Mouse (Mus musculus): ENCODE measurements at regions not wholly inside any gene's neighbourhood (a gene's known extent, or its start where the extent isn't known, plus 50 kb on each side); places are given as distances from the start of the nearest gene placed in this dataset.

GRCm38 (mm10) chr13:16739563-16739962, 727.9 kb downstream of the Inhba start:
- H3K4me1 ChIP-seq (replicated peaks; ENCODE audit: control insufficient read depth, insufficient read depth, low read length): no peaks in the 10 kb centered on the region
- H3K9ac ChIP-seq: no peak overlapping the region
- no peak overlapping the region for H3K4me3 ChIP-seq (replicated peaks; ENCODE audit: low read length)
- no peaks in the 10 kb centered on the region for H3K9me3 ChIP-seq (ENCODE audit: control insufficient read depth, low read length)
- 83% methylated on average over 3 of the region's 3 CpGs for WGBS
- no peaks in the 10 kb centered on the region for H3K36me3 ChIP-seq (replicated peaks; ENCODE audit: control insufficient read depth, insufficient read depth)
- H3K4me2 ChIP-seq (replicated peaks): no peak overlapping the region
- H3K27ac ChIP-seq: no peak overlapping the region
- ATAC-seq (ENCODE audit: low FRiP score) (no peak), DNase-seq (ENCODE audit: low spot score) (no peak)
- no peaks in the 10 kb centered on the region for H3K27me3 ChIP-seq (ENCODE audit: control insufficient read depth, insufficient read depth, low read length)

- H3K36me3 ChIP-seq (replicated peaks; ENCODE audit: control insufficient read depth, insufficient read depth): no peaks in the 10 kb centered on the region
- DNase-seq (ENCODE audit: low spot score) (no peak), ATAC-seq (ENCODE audit: low FRiP score) (no peak)
- H3K4me1 ChIP-seq (replicated peaks; ENCODE audit: control insufficient read depth, insufficient read depth, low read length): no peaks in the 10 kb centered on the region
- no peak overlapping the region for H3K4me3 ChIP-seq (replicated peaks; ENCODE audit: low read length)
- H3K9me3 ChIP-seq (ENCODE audit: control insufficient read depth, low read length): no peaks in the 10 kb centered on the region
- no peaks in the 10 kb centered on the region for H3K27me3 ChIP-seq (ENCODE audit: control insufficient read depth, insufficient read depth, low read length)
- no peak overlapping the region for H3K27ac ChIP-seq
- 86% methylated on average over 1 of the region's 1 CpGs for WGBS
- no peak overlapping the region for H3K4me2 ChIP-seq (replicated peaks)
- no peak overlapping the region for H3K9ac ChIP-seq
Observed at GRCm38 (mm10) chr13:16744237-16744636, 732.6 kb downstream of the Inhba start.

DNA sequence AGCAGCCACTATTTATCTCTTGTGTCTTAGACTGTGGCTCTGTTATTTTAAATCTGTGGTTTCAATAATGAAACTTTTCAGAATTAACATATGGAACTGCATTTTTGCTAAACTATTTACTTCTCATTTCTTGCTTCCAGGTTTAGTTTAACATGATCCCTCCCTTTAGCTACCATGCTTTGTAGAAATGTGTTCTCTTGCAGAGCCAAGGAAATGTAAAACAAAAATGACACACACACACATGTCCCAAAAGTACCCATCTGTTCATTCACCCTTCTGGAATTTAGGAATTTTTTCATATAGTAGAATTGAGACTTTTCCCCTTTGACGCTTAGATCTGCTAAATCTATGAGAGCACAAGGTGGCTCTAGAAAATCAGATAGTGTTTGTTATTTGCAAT, 734.0 kb downstream of the Inhba start:
- H3K9me3 ChIP-seq (ENCODE audit: control insufficient read depth, low read length): no peaks in the 10 kb centered on the region
- H3K36me3 ChIP-seq (replicated peaks; ENCODE audit: control insufficient read depth, insufficient read depth): no peaks in the 10 kb centered on the region
- H3K27ac ChIP-seq: no peak overlapping the region
- DNase-seq (ENCODE audit: low spot score) (no peak), ATAC-seq (ENCODE audit: low FRiP score) (no peak)
- H3K4me3 ChIP-seq (replicated peaks; ENCODE audit: low read length): no peak overlapping the region
- WGBS: 92% methylated on average over 1 of the region's 1 CpGs
- no peak overlapping the region for H3K4me2 ChIP-seq (replicated peaks)
- H3K4me1 ChIP-seq (replicated peaks; ENCODE audit: control insufficient read depth, insufficient read depth, low read length): no peaks in the 10 kb centered on the region
- no peaks in the 10 kb centered on the region for H3K27me3 ChIP-seq (ENCODE audit: control insufficient read depth, insufficient read depth, low read length)
- no peak overlapping the region for H3K9ac ChIP-seq

DNA sequence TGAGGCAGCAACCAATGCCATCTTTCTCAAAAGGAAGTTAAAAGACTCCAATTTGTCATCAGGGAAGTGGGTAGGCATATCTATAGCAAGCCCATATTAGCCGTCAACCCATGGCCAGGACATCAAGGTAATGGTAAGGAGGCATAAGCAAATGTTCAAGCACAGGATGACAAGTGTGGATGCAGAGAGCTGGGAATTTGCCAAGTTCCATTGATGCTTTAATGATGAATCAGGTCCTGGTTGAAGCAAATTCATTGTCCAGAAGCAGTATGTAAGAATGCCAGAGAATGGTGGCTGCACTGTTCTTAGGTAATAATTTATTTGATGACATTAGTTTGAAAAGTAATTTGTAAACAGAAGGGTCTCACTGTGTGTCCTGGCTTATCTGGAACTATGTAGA, 734.8 kb downstream of the Inhba start:
- Histone ChIP-seq H3K9ac (no peak overlapping the region), H3K27ac (no peak overlapping the region), H3K9me3 (ENCODE audit: control insufficient read depth, low read length) (no peaks in the 10 kb centered on the region), H3K4me2 (replicated peaks) (no peak overlapping the region), H3K27me3 (ENCODE audit: control insufficient read depth, insufficient read depth, low read length) (no peaks in the 10 kb centered on the region), H3K36me3 (replicated peaks; ENCODE audit: control insufficient read depth, insufficient read depth) (no peaks in the 10 kb centered on the region), H3K4me1 (replicated peaks; ENCODE audit: control insufficient read depth, insufficient read depth, low read length) (no peaks in the 10 kb centered on the region), H3K4me3 (replicated peaks; ENCODE audit: low read length) (no peak overlapping the region)
- DNase-seq (ENCODE audit: low spot score): no peak
- 82% methylated on average over 1 of the region's 1 CpGs for WGBS
- no peak for ATAC-seq (ENCODE audit: low FRiP score)

GRCm38 (mm10) chr13:16756264-16756663, 744.6 kb downstream of the Inhba start:
- Histone ChIP-seq H3K4me1 (replicated peaks; ENCODE audit: control insufficient read depth, insufficient read depth, low read length) (no peaks in the 10 kb centered on the region), H3K27ac (no peak overlapping the region), H3K27me3 (ENCODE audit: control insufficient read depth, insufficient read depth, low read length) (no peaks in the 10 kb centered on the region), H3K9me3 (ENCODE audit: control insufficient read depth, low read length) (no peaks in the 10 kb centered on the region), H3K4me2 (replicated peaks) (no peak overlapping the region), H3K36me3 (replicated peaks; ENCODE audit: control insufficient read depth, insufficient read depth) (no peaks in the 10 kb centered on the region), H3K4me3 (replicated peaks; ENCODE audit: low read length) (no peak overlapping the region), H3K9ac (no peak overlapping the region)
- ATAC-seq (ENCODE audit: low FRiP score): no peak
- DNase-seq (ENCODE audit: low spot score): no peak
- 58% methylated on average over 3 of the region's 3 CpGs for WGBS

GRCm38 (mm10) chr13:16760045-16760444, 748.4 kb downstream of the Inhba start:
- no peak overlapping the region for H3K4me2 ChIP-seq (replicated peaks)

GRCm38 (mm10) chr13:16761415-16761814, 749.8 kb downstream of the Inhba start:
- no peak for ATAC-seq (ENCODE audit: low FRiP score)
- Histone ChIP-seq H3K27me3 (ENCODE audit: control insufficient read depth, insufficient read depth, low read length) (no peaks in the 10 kb centered on the region), H3K27ac (no peak overlapping the region), H3K9ac (no peak overlapping the region), H3K4me1 (replicated peaks; ENCODE audit: control insufficient read depth, insufficient read depth, low read length) (peaks cover 9% of the 10 kb centered on the region; the same call in 1 of the 2 replicates), H3K4me2 (replicated peaks) (no peak overlapping the region), H3K4me3 (replicated peaks; ENCODE audit: low read length) (no peak overlapping the region), H3K9me3 (ENCODE audit: control insufficient read depth, low read length) (no peaks in the 10 kb centered on the region), H3K36me3 (replicated peaks; ENCODE audit: control insufficient read depth, insufficient read depth) (no peaks in the 10 kb centered on the region)
- 79% methylated on average over 4 of the region's 4 CpGs for WGBS
- DNase-seq (ENCODE audit: low spot score): no peak

More at GRCm38 (mm10) chr13:16760045-16760444, 748.4 kb downstream of the Inhba start:
- no peak overlapping the region for H3K4me3 ChIP-seq (replicated peaks; ENCODE audit: low read length)
- no peaks in the 10 kb centered on the region for H3K9me3 ChIP-seq (ENCODE audit: control insufficient read depth, low read length)
- no peaks in the 10 kb centered on the region for H3K27me3 ChIP-seq (ENCODE audit: control insufficient read depth, insufficient read depth, low read length)
- H3K27ac ChIP-seq: no peak overlapping the region
- no peaks in the 10 kb centered on the region for H3K36me3 ChIP-seq (replicated peaks; ENCODE audit: control insufficient read depth, insufficient read depth)
- peaks cover 9% of the 10 kb centered on the region; the same call in 1 of the 2 replicates for H3K4me1 ChIP-seq (replicated peaks; ENCODE audit: control insufficient read depth, insufficient read depth, low read length)
- ATAC-seq (ENCODE audit: low FRiP score) (no peak), DNase-seq (ENCODE audit: low spot score) (no peak)
- H3K9ac ChIP-seq: no peak overlapping the region

GRCm38 (mm10) chr13:16762326-16762725, 750.7 kb downstream of the Inhba start:
- H3K27me3 ChIP-seq (ENCODE audit: control insufficient read depth, insufficient read depth, low read length): no peaks in the 10 kb centered on the region
- H3K36me3 ChIP-seq (replicated peaks; ENCODE audit: control insufficient read depth, insufficient read depth): no peaks in the 10 kb centered on the region
- H3K4me2 ChIP-seq (replicated peaks): no peak overlapping the region
- WGBS: 46% methylated on average over 8 of the region's 8 CpGs
- H3K9me3 ChIP-seq (ENCODE audit: control insufficient read depth, low read length): no peaks in the 10 kb centered on the region
- no peak overlapping the region for H3K27ac ChIP-seq
- H3K9ac ChIP-seq: no peak overlapping the region
- peaks cover 9% of the 10 kb centered on the region; the same call in 1 of the 2 replicates for H3K4me1 ChIP-seq (replicated peaks; ENCODE audit: control insufficient read depth, insufficient read depth, low read length)
- ATAC-seq (ENCODE audit: low FRiP score) (peak; percentile 41; the same call in 1 of the 2 replicates), DNase-seq (ENCODE audit: low spot score) (no peak)
- no peak overlapping the region for H3K4me3 ChIP-seq (replicated peaks; ENCODE audit: low read length)

- no peak overlapping the region for H3K4me2 ChIP-seq (replicated peaks)
- H3K4me1 ChIP-seq (replicated peaks; ENCODE audit: control insufficient read depth, insufficient read depth, low read length): peaks cover 9% of the 10 kb centered on the region; the same call in 1 of the 2 replicates
- peak; percentile 72; the same call in 1 of the 2 replicates for ATAC-seq (ENCODE audit: low FRiP score)
- H3K9ac ChIP-seq: no peak overlapping the region
- H3K27me3 ChIP-seq (ENCODE audit: control insufficient read depth, insufficient read depth, low read length): no peaks in the 10 kb centered on the region
- no peaks in the 10 kb centered on the region for H3K9me3 ChIP-seq (ENCODE audit: control insufficient read depth, low read length)
- H3K4me3 ChIP-seq (replicated peaks; ENCODE audit: low read length): no peak overlapping the region
- no peak for DNase-seq (ENCODE audit: low spot score)
- H3K27ac ChIP-seq: peak overlapping the region; percentile 32; the same call in 1 of the 2 replicates
- no peaks in the 10 kb centered on the region for H3K36me3 ChIP-seq (replicated peaks; ENCODE audit: control insufficient read depth, insufficient read depth)
- WGBS: 35% methylated on average over 8 of the region's 8 CpGs
Observed at GRCm38 (mm10) chr13:16762727-16763512, 751.3 kb downstream of the Inhba start.

All from hindbrain, embryonic 14.5 days (tissue).